Mouse (Mus musculus) CD4-positive naive resting alpha-beta T cell, adult 57 days (primary cell): ENCODE results near the gene Flcn. TPM values are rescaled to one million over a fixed set of nuclear protein-coding genes. Genes with fewer than 3 reads are reported as not detected.

ENCODE experiments used
- total RNA-seq: library from RNA; stranded (reverse); gene quantifications from one replicate; pipeline ENCODE4 v1.2.4, GENCODE M21; 2023

Gene Flcn
- total RNA-seq = 67.6 TPM

GRCm38 (mm10) chr11:59809670-59810474 is at the start of gene Flcn:
TSS of gene Flcn (minus strand) at chr11:59810016.

GRCm38 (mm10) chr11:59839459-59840126 is 29.8 kb upstream of the Flcn start, which contains the start of gene Cops3:
TSS of gene Cops3 (minus strand) at chr11:59839838.

GRCm38 (mm10) chr11:59839008-59839458 is 29.2 kb upstream of the Flcn start, which contains the start of gene Nt5m:
TSS of gene Nt5m (plus strand) at chr11:59839447.

GRCm38 (mm10) chr11:59787199-59787781 is 22.5 kb downstream of the Flcn start, which contains the start of gene Pld6:
TSS of gene Pld6 (minus strand) at chr11:59787645.

Other genes starting within 250 kb of the Flcn start
- gene Olfr222, start 233.8 kb downstream of the Flcn start, total RNA-seq = not detected
- gene Olfr223, start 216.7 kb downstream of the Flcn start, total RNA-seq = not detected
- 77.4 TPM for gene Mprip, start 148.7 kb downstream of the Flcn start, total RNA-seq
- gene Pld6, start 22.4 kb downstream of the Flcn start, total RNA-seq = not detected
- 9.1 TPM for gene Nt5m, start 29.4 kb upstream of the Flcn start, total RNA-seq
- 81.9 TPM for gene Cops3, start 29.8 kb upstream of the Flcn start, total RNA-seq
- 5.0 TPM for gene Med9, start 138.2 kb upstream of the Flcn start, total RNA-seq
- 0.83 TPM for gene Rasd1, start 154.9 kb upstream of the Flcn start, total RNA-seq
- gene Pemt, start 236.5 kb upstream of the Flcn start, total RNA-seq = 3.5 TPM